Mouse (Mus musculus) layer of hippocampus, adult 2 months (tissue): Measurements from ENCODE around the gene Kirrel3. TPM values are rescaled to one million over a fixed set of nuclear protein-coding genes. Genes with fewer than 3 reads are reported as not detected.

Experiments used
- DNase-seq, 2 experiments: peaks; one replicate each; pipeline ENCODE4 v3.0.0; 2022; ENCODE audit warnings: low spot score in 2 of 2
- H3K27ac ChIP-seq: fragments of 200-600 bp; 2 replicates; pipeline ENCODE4 v1.8.1; 2022
- H3K4me3 ChIP-seq: fragments of 200-600 bp; 2 replicates; pipeline ENCODE4 v1.8.1; 2022; ENCODE audit warnings: mild to moderate bottlenecking
- CTCF ChIP-seq: fragments of 200-600 bp; conservative IDR thresholded peaks from 2 replicates; pipeline ENCODE4 v1.8.1; 2022; ENCODE audit warnings: antibody characterized with exemption, mild to moderate bottlenecking, moderate library complexity
- total RNA-seq, 2 experiments: library from RNA; stranded (reverse); gene quantifications; 2 replicates each; pipeline ENCODE4 v1.2.3; 2021

Gene Kirrel3
- total RNA-seq, 2 experiments from 2014 or later, result 55.6 to 57.5 TPM

DNA sequence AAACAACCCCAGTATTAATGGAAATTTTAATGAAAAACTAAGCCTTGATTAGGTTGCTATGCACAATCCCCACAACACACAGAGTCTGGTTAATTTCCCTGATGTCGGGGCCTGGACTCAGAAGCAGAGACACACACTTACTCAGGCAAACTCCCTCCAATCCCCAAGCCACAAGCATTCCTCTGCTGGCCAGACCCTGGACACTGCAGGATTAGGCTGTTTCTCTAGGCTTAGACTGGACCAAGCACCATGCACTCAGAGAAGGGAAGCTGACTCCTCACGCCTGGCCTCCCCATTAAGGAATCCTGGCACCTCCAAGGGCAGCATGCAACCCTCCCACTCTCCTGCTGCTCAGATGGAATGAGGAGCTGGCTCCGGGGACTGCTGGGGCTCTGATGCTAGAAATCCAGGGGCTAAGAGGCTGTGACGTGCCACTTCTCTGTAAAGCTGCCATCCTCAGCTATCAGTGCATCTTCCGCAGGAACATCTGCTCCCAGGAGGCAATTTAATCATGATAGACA, 324.4 kb downstream of the Kirrel3 start:
- peak; percentile 20 to 42 for DNase-seq
- H3K4me3 ChIP-seq, result no peak overlapping the region
- 0 out of 2 replicates have a peak overlapping the region, but pooled peaks have one; percentile 51 for H3K27ac ChIP-seq
- TF ChIP-seq CTCF, result no peak

DNA sequence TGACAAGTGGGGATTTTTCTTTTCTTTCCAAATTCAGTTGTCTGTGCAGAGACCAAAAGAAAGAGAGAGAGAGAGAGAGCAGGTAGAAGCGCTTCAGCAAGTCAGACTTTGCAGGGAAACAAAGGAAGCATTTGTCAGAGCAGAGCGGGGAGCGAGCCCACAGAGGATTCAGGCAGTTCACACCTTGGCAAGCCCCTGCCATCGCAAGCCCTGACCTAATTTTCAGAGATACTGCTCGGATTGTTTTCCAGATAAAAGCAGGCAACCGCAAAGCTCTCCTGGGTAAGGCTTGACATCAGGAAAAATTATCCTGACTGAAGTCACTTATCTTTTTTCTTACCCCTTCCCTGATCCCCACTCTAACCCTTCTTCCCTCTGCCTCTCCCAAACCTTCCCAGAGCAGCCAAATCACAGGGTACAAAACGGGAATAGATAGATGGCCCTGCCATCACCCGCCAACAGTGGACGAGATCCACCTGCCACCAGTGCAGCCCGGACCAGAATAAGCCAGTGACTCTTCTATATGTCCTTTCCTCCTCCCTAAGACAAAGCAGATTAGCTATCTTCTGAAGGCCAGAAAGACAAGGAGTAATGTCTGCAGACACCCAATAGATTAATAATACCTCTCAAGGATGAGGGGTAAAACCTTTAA, 332.8 kb downstream of the Kirrel3 start:
- TF ChIP-seq CTCF, result no peak
- no peak overlapping the region for H3K27ac ChIP-seq
- no peak overlapping the region for H3K4me3 ChIP-seq
- no peak for DNase-seq

DNA sequence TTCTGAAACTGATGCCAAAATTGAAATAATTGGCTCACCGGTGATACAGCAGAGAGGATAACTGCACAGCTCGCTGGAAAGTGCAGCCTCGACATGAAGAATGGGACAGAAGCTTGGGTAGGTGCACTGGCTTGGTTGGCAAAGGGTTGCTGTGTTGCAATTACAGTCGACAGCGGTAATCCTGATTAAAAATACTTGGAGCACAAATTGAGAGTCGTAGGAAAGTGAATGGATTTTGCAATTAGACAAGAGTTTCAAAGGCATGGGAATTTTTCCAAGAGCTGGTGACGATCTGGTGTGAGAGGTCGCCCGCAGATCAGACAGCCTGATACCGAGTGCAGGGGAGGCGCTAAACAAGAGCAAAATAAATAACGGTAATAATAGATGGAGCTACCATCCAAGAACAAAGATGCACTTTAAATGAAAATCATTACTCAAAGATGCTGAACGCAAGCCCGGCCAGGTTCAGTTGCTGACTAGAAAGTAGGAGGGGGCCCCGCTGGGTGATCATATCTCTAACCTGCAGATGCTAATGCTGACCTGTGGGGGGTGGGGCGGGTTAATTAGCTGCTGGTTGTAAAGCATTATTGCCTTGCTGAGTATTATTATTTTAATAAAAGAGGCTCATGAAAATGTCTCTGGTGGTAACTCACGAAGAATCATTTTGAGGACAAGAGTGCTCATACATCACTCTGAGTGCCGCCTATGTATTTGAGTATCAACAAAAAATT, 338.8 kb downstream of the Kirrel3 start:
- Histone ChIP-seq H3K27ac (no peak overlapping the region), H3K4me3 (no peak overlapping the region)
- TF ChIP-seq CTCF, result no peak
- no peak for DNase-seq

DNA sequence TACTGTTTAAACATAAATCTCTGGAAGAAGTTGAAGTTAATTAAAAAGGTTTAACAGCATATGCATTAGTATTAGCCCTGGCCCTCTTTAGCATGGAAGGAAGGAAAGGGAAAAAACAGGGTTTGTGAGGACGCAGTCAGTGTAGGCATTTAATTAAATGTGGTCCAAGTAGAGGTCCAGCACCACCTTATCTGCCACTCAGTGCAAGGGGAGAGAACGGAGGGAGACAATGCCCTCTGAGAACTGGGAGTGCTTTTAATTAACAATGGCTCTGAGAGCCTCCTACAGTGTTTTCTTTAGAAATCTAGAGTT, 339.4 kb downstream of the Kirrel3 start:
- TF ChIP-seq CTCF, result no peak
- H3K4me3 ChIP-seq, result no peak overlapping the region
- DNase-seq, result no peak
- H3K27ac ChIP-seq, result no peak overlapping the region

GRCm38 (mm10) chr9:34825402-34826008, 339.8 kb downstream of the Kirrel3 start:
- Histone ChIP-seq H3K4me3 (no peak overlapping the region), H3K27ac (no peak overlapping the region)
- TF ChIP-seq CTCF, result no peak
- no peak for DNase-seq

DNA sequence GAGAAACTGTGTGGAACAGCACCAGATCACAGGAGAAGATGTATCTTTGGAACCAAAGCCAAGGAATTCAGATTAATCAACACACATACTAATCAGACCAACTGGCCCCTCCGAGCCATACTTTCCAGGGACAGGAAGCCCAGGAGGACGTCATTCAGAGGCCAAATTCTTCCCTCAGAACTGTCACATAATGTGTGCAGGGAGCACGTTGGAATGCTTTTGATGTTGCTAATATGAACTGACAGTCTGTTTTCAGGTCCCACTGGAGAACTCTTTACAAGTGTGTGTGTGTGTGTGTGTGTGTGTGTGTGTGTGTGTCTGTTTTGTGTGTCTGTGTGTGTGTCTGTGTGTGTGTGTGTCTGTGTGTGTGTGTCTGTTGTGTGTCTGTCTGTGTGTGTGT, 345.0 kb downstream of the Kirrel3 start:
- TF ChIP-seq CTCF, result no peak
- Histone ChIP-seq H3K4me3 (no peak overlapping the region), H3K27ac (no peak overlapping the region)
- no peak for DNase-seq

DNA sequence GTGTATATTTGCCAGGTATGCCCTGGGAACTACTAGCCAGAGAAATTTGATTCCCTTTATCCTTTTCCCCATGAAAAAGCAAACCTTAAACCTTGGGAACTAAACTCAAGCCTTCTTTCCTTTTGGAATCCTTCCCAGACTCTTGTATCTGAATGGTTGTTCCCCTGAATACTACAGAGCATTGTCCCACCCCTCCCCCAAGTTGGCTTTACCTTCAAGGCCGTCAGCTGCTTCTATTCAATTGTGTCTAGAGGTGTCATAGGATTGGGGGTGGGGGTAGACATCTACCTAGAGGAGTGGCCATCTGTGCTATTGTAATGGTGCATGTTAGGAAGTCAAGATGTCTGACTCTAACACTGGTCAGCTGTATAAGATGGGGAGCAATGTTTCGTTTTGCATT, 351.1 kb downstream of the Kirrel3 start:
- Histone ChIP-seq H3K4me3 (no peak overlapping the region), H3K27ac (no peak overlapping the region)
- DNase-seq, result no peak
- TF ChIP-seq CTCF, result no peak

- no peak overlapping the region for H3K4me3 ChIP-seq
- no peak for TF ChIP-seq CTCF
- H3K27ac ChIP-seq, result no peak overlapping the region
- peak in 1 of 2 experiments; percentile 21 for DNase-seq
Observed at GRCm38 (mm10) chr9:34837700-34838462, 352.2 kb downstream of the Kirrel3 start.

DNA sequence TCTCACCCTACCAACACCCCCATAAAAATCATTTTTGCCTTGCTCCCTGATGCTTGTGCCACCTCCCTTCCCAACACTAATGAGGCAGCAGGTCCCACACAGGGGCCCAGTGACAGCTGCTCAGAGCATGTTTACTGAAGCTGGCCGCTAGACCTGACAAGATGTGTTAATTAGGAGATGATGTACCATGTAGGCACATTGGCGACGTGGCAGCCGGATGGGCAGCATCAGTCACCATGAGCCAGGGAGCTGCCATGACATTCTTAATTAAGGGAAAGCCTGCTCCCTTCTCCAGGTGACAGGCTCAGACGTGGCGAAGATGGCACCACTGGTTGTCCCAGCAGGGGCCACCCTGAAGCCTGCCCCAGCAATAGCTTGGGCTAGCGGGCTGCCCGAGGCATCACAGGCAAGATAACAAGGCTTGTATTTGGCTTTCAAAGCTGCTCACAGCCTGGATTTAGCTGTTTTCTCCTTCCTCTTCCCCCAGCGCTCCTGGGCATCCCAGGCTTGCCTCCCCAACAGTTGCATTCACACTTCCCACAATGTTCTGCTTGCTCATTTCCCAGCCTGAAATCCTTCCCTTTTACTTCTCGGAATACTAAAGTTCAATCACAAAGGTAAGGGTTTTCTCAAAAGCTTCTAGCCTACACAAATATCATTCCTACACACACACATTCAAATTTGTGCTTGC, 357.7 kb downstream of the Kirrel3 start:
- H3K4me3 ChIP-seq, result no peak overlapping the region
- no peak for DNase-seq
- no peak overlapping the region for H3K27ac ChIP-seq
- no peak for TF ChIP-seq CTCF

DNA sequence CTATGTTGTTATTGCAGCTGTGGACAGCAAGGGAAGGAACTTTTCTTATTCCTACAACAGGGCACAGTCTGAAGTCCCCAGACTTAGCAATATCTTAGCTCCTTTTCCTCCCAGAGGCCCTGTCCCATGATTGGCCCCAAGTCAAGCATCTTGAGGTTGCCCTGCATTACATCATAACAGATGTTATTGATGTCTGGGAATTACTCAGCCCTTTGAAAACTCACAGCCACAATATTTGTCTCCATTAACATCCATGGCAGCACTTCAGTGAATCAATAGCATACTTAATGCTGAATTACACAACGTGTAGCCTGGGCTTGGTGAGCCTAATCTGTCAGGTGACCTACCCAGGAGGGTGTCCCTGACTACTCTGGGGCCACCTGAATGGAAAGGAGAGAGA, 360.7 kb downstream of the Kirrel3 start:
- H3K4me3 ChIP-seq, result no peak overlapping the region
- DNase-seq, result no peak
- no peak overlapping the region for H3K27ac ChIP-seq
- no peak for TF ChIP-seq CTCF

- DNase-seq, result peak in 1 of 2 experiments; percentile 35
- peak; percentile 86 for TF ChIP-seq CTCF
- Histone ChIP-seq H3K27ac (no peak overlapping the region), H3K4me3 (no peak overlapping the region)
Observed at GRCm38 (mm10) chr9:34847664-34848063, 362.0 kb downstream of the Kirrel3 start.

DNA sequence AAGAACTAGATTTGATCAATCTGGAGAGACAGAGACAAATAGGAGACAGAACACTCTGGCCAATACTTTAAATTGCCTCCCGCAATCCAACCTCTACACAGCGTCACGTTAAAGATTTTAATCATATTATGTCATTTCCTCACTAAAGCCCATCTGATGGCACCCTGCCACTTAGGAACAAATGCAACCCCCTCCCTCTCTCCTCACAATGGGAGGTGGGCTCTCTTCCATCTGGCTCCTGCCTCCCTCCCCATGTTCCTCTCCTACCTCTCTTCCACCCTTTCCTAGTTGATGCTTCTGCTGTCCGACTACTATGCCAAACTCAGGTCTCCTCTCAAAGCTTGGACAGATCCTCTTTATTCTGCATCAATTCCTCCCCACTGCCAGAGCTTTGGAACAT, 365.4 kb downstream of the Kirrel3 start:
- Histone ChIP-seq H3K27ac (no peak overlapping the region), H3K4me3 (no peak overlapping the region)
- no peak for TF ChIP-seq CTCF
- DNase-seq, result no peak
